Mouse (Mus musculus) forebrain, embryonic 14.5 days (tissue): ENCODE data around the gene Eif4ebp2. TPM values are rescaled to one million over a fixed set of nuclear protein-coding genes. Genes with fewer than 3 reads are reported as not detected.
A peak's percentile ranks its signal among the peaks of the same experiment; 100 is the strongest.

Source experiments
- ATAC-seq: fragments of 200-750 bp; cut with Nextera tagmentation; 2 replicates; pipeline ENCODE4 v1.8.0; 2017; ENCODE audit warnings: mild to moderate bottlenecking, moderate library complexity
- DNase-seq: peaks from one replicate; pipeline ENCODE4 v3.0.0-alpha.2; 2015; ENCODE audit warnings: low spot score
- H3K27ac ChIP-seq: fragments of 300-500 bp; sonication (generic); 2 replicates; pipeline ENCODE4 v1.5.1; 2014; ENCODE audit warnings: low read depth, mild to moderate bottlenecking, control low read depth, low read length, moderate library complexity
- H3K27me3 ChIP-seq: fragments of 300-500 bp; sonication (generic); replicated peaks from 2 replicates; pipeline ENCODE4 v1.6.1; 2014; ENCODE audit warnings: low read length, control low read depth, mixed read lengths; ENCODE audit not compliant: control insufficient read depth, insufficient read depth
- H3K36me3 ChIP-seq: fragments of 300-500 bp; sonication (generic); 2 replicates; pipeline ENCODE4 v1.6.1; 2014; ENCODE audit warnings: low read length, control low read depth; ENCODE audit not compliant: control insufficient read depth, insufficient read depth
- H3K4me1 ChIP-seq: fragments of 300-500 bp; sonication (generic); 2 replicates; pipeline ENCODE4 v1.6.1; 2014; ENCODE audit warnings: antibody characterized with exemption, low read length, control low read depth; ENCODE audit not compliant: control insufficient read depth, insufficient read depth
- H3K4me2 ChIP-seq: fragments of 300-500 bp; sonication (generic); 2 replicates; pipeline ENCODE4 v1.6.1; 2014; ENCODE audit warnings: mild to moderate bottlenecking, control low read depth, low read length
- H3K4me3 ChIP-seq: fragments of 300-500 bp; sonication (generic); 2 replicates; pipeline ENCODE4 v1.5.1; 2014; ENCODE audit warnings: low read depth, low read length, control low read depth
- H3K9ac ChIP-seq: fragments of 300-500 bp; sonication (generic); 2 replicates; pipeline ENCODE4 v1.6.1; 2014; ENCODE audit warnings: mild to moderate bottlenecking, low read length, control low read depth, moderate library complexity
- H3K9me3 ChIP-seq: fragments of 300-500 bp; sonication (generic); replicated peaks from 2 replicates; pipeline ENCODE4 v1.6.1; 2016; ENCODE audit warnings: low read length, control low read depth, mixed read lengths; ENCODE audit not compliant: control insufficient read depth
- WGBS: fragments of 180-500 bp; shearing (Covaris S2); extraction: QIAGEN DNeasy Blood & Tissue Kit; methylation state at CpG from one replicate; pipeline ENCODE4 v1.1.7; 2014; 5-methylcytosine and 5-hydroxymethylcytosine counted together
- polyA plus RNA-seq: library from polyadenylated mRNA; unstranded; fragments of >200 nt; fragmentation: Nextera tagmentation; extraction: Ambion mirVana; gene quantifications from 2 replicates; pipeline ENCODE4 v1.2.1, GENCODE M21; 2014

The Eif4ebp2 gene
- polyA plus RNA-seq, 1 experiment from 2014 or later = 50.0 TPM

DNA sequence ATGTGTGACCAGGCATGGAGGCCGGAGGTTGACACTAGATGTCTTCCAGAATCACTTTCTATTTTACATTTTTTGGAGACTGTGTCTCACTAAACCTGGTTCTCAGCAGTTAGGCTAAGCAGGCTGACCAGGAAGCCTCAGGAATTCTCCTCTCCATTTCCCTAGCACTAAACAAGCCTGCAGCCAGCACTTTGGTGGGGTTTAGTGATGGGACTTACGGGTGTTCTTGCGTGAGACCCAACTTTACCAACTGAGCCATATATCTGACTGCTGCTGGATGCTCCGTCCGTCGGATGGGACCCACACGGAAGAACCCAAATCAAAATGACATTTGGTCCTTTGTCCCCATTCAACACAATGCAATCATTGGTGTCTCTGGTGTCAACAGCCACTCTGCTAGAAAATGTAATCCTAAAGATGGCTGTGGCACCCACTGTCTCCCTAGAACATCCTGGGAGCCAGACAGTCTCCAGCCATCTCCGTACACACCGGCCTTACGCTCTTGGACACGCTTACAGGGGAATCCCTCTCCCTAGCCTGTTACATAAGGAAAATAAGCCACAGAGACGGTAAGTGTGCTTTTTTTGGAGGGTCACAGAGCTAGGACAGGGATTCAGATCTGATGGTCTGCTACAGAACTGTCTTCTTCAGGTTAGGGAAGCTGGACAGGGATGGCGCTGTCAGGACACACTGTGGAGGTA is 73.0 kb downstream of the Eif4ebp2 start:
- no peak for ATAC-seq
- no peaks in the 10 kb centered on the region for H3K9me3 ChIP-seq
- no peak overlapping the region for H3K27ac ChIP-seq
- peaks cover 16% of the 10 kb centered on the region for H3K4me1 ChIP-seq
- no peak for DNase-seq
- H3K27me3 ChIP-seq = no peaks in the 10 kb centered on the region
- H3K36me3 ChIP-seq = no peaks in the 10 kb centered on the region
- no peak overlapping the region for H3K4me3 ChIP-seq
- 89% methylated on average over 13 of the region's 13 CpGs for WGBS
- H3K9ac ChIP-seq = no peak overlapping the region
- H3K4me2 ChIP-seq = peak overlapping the region; percentile 0; the same call in 1 of the 2 replicates

DNA sequence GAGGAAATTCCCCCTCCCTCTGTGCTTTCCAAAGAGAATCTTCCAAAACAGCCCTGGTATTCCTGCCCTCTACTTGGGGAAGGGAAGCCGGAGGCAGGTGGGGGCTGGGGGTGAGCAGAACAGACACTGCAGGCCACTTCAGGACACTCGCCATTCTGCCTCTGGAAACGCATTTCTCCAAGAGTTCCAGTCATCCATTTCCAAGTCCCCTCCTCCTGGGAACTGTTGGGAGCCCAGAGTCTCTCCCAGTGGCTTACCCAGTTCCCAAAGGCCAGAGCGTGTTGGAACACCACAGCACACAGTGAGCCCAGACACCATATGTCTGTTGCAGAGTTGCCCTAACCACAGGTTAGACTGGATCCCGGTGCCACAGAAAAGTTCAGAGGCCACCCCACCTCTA is 73.8 kb downstream of the Eif4ebp2 start:
- Histone ChIP-seq H3K27ac (no peak overlapping the region), H3K27me3 (no peaks in the 10 kb centered on the region), H3K4me1 (peaks cover 12% of the 10 kb centered on the region), H3K4me3 (no peak overlapping the region), H3K36me3 (no peaks in the 10 kb centered on the region), H3K9ac (no peak overlapping the region), H3K9me3 (no peaks in the 10 kb centered on the region), H3K4me2 (no peak overlapping the region)
- DNase-seq (no peak), ATAC-seq (no peak)
- WGBS = 84% methylated on average over 5 of the region's 5 CpGs

Other genes with a start within 250 kb of the Eif4ebp2 start
- 0.13 and 0.17 TPM in 2 replicates for gene Adamts14, start 179.2 kb downstream of the Eif4ebp2 start, polyA plus RNA-seq
- not detected in 2 replicates for gene Prf1, start 154.8 kb downstream of the Eif4ebp2 start, polyA plus RNA-seq
- 10.0 and 15.6 TPM in 2 replicates for gene Pald1, start 69.1 kb downstream of the Eif4ebp2 start, polyA plus RNA-seq
- 0.14 TPM in 1 of 2 replicates, not detected in the other for gene Nodal, start 34.7 kb downstream of the Eif4ebp2 start, polyA plus RNA-seq
- 21.3 TPM in 2 replicates for gene Lrrc20, start 23.1 kb upstream of the Eif4ebp2 start, polyA plus RNA-seq
- 0.56 and 0.94 TPM in 2 replicates for gene Npffr1, start 142.8 kb upstream of the Eif4ebp2 start, polyA plus RNA-seq
- gene Ppa1, start 195.9 kb upstream of the Eif4ebp2 start, polyA plus RNA-seq = 264 and 265 TPM in 2 replicates
- 245 and 253 TPM in 2 replicates for gene Sar1a, start 227.6 kb upstream of the Eif4ebp2 start, polyA plus RNA-seq
- gene Tysnd1, start 242.9 kb upstream of the Eif4ebp2 start, polyA plus RNA-seq = 23.7 and 24.6 TPM in 2 replicates